Mouse (Mus musculus): ENCODE data around the gene Rtf1. TPM values are rescaled to one million over a fixed set of nuclear protein-coding genes. Genes with fewer than 3 reads are reported as not detected.

Gene Rtf1
- 31.1 and 34.4 TPM in 2 replicates for polyA plus RNA-seq (2015; fragmentation: Nextera tagmentation; extraction: Ambion mirVana)

DNA sequence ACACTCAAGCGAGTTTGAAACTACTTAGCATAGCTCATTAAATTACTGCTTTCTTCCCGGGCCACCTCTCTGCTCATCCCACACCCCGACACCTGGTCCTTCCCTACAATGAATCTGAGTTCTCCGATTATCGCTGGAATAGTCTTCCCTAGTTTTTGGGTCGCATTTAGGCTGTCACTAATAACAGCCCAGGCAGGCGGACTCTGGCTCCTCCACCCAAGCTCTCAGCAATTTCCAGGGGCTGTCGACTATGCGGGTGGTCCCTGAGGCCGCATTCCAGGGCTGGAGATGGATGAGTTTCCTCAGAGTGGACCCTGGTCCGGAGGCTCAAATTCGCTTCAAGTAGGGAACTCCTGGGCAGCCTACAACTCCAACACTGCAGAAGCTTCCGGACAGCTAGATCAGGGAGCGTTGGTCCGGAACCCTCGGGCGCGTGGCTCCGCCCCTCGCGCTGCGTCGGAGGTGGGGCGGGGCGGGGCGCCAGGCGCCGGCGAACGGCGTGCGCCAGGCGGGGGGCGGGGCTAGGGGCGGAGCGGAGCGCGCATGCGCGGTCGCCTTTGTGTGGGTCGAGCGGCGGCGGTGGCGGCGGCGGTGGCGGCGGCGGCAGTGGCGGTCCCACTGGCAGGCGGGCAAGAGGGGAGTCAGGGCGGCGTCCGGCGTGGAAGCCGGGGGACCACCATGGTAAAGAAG is at the start of gene Rtf1:
TSS of gene Rtf1 (plus strand) at position 544 of the 690 bp plus-strand sequence.

DNA sequence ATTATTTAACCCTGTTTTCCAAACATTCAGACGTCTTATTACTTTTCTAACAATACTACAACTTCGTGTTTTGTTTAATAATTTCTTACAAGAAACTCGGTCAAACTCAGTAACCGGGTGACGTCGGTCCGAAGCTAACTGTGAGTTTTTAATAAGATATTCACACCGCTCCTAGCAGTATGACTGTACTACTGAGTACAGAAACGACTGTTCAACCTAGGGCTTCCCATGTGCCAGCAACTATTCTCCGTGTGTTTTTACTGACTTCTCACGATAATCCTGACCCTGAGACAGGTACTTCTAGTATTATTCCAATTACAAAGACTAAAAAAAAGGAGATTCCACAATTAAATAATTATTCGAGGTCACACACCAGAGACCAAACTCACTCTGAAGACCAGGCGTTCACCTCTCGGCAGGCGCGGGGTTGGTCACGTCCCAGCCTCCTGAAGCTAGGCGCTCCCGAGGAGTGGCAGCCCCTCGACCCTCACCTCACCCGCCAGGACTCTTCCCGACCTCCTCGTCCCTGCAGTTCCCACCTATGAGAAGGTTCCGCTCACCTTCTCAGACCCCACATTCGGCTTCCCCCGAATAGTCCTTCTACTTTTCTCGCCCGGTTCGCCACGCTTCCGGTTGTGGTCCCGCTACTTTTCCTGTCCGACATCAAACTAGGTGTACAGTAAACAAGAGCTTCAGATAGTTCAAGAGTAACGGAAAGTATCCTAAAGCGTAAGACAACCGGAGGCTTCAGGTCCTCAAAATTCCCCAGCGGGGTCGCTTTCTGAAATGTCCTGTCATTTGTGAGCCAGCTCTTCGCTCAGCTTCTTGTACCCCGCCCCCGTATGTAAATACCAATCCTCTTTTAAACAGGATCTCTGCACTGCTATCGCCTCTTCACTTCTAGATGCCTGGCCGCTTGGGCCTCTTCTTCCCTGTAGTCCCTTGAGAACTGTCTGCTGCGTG is 12.4 kb upstream of the Rtf1 start, which contains the start of gene Ndufaf1:
TSS of gene Ndufaf1 (minus strand) at position 608 of the 963 bp plus-strand sequence.

DNA sequence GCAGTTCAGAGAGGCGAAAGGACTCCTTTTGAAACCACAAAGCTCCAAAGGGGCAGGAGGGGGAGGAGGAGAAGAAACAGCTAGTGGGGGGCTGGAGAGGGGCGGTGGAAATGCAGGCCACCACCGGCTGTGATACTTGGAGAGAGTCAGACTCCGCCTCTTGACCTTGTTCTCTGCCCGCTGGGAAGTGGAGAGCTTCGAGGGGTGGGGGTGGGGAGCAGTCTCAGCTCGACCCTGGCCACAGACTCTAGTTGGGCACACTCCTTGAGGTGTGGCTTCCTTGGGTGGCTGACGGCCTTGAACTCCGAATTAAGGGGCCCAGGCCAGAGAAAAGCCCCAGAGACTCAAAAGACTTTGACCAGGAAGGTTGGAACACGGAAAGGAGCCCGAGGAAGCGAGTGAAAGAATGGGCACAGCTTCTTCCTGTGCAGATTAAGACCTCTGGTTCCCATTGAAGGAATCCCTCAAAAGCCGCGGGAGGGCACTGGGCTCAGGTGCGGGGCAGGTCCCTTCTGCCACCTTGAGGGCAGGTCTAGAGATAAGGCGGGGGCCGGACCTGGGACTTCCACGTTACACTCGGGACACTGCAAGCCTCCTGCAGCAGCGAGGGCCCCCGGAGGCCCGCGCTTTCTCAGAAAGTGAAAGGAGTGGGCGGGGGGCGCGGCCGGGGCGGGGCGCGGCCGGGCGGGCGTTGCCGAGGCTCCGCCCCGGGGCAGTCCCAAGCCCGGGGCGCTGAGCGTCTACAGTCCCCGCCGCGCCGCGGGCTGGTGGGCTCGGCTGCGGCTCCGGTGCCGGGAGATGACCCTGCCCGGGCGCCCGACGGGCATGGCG is 66.9 kb downstream of the Rtf1 start, which contains the start of gene Itpka:
TSS of gene Itpka (plus strand) at position 757 of the 831 bp plus-strand sequence.

DNA sequence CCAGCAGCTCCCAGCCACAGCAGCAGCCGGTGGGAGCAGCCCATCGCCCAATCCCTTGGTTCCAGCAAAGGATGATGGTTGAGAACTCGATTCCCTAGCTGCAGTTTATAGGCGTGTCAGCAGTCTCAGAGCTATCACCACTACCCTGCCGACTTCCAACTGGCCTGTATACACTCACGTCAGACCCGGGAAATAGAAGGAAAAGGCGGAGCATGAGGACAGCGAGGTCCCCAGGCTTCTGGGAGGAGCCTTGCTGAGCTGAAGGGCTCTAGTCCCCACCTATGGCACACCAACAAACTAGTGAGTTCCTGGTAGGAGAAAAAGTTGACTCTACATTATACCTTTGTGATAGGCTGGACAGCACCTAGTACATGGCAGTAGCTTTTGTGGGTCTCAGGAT is 85.4 kb downstream of the Rtf1 start, which contains the start of gene Ltk:
TSS of gene Ltk (minus strand) at position 181 of the 400 bp plus-strand sequence.

Other genes with a start within 250 kb of the Rtf1 start
- gene Ino80, start 197.4 kb upstream of the Rtf1 start, polyA plus RNA-seq (2015; fragmentation: Nextera tagmentation; extraction: Ambion mirVana): 1.8 and 2.5 TPM in 2 replicates
- 0.09 and 0.29 TPM in 2 replicates for gene Exd1, start 127.4 kb upstream of the Rtf1 start, polyA plus RNA-seq (2015; fragmentation: Nextera tagmentation; extraction: Ambion mirVana)
- 39.3 and 59.0 TPM in 2 replicates for gene Chp1, start 127.4 kb upstream of the Rtf1 start, polyA plus RNA-seq (2015; fragmentation: Nextera tagmentation; extraction: Ambion mirVana)
- 14.5 and 16.6 TPM in 2 replicates for gene Nusap1, start 56.8 kb upstream of the Rtf1 start, polyA plus RNA-seq (2015; fragmentation: Nextera tagmentation; extraction: Ambion mirVana)
- 5.6 and 6.6 TPM in 2 replicates for gene Oip5, start 56.6 kb upstream of the Rtf1 start, polyA plus RNA-seq (2015; fragmentation: Nextera tagmentation; extraction: Ambion mirVana)
- gene Ndufaf1, start 12.2 kb upstream of the Rtf1 start, polyA plus RNA-seq (2015; fragmentation: Nextera tagmentation; extraction: Ambion mirVana): 62.8 and 64.0 TPM in 2 replicates
- 0.26 and 0.71 TPM in 2 replicates for gene Itpka, start 67.3 kb downstream of the Rtf1 start, polyA plus RNA-seq (2015; fragmentation: Nextera tagmentation; extraction: Ambion mirVana)
- gene Ltk, start 85.4 kb downstream of the Rtf1 start, polyA plus RNA-seq (2015; fragmentation: Nextera tagmentation; extraction: Ambion mirVana): not detected in 2 replicates
- 9.7 and 9.9 TPM in 2 replicates for gene Rpap1, start 112.5 kb downstream of the Rtf1 start, polyA plus RNA-seq (2015; fragmentation: Nextera tagmentation; extraction: Ambion mirVana)
- gene Tyro3, start 122.7 kb downstream of the Rtf1 start, polyA plus RNA-seq (2015; fragmentation: Nextera tagmentation; extraction: Ambion mirVana): 2.9 and 3.2 TPM in 2 replicates
- gene Mga, start 222.2 kb downstream of the Rtf1 start, polyA plus RNA-seq (2015; fragmentation: Nextera tagmentation; extraction: Ambion mirVana): 13.0 and 13.9 TPM in 2 replicates

All from skeletal muscle tissue, postnatal 0 days (tissue).